In genomic region chr4:102535886-102536285, GRCm38 (mm10) we compare ENCODE assay signal across 19 mouse cellular contexts.
"Had no signal": no experiment of that assay in that cellular context is flagged by ENCODE, and none has a peak within 500 bp of the region (broad histone marks: within the 10 kb centered on the region; RNA-seq: fewer than 3 reads in every experiment).

No protein-coding gene starts in this region.

- H3K4me1 ChIP-seq: lung, embryonic 15.5 days; stomach, embryonic 15.5 days had no signal

- H3K4me3 ChIP-seq: lung, embryonic 15.5 days; megakaryocyte, embryonic 14.5 days; midbrain, embryonic 13.5 days; midbrain, embryonic 15.5 days; neural tube, embryonic 12.5 days; stomach, embryonic 15.5 days had no signal

- H3K36me3 ChIP-seq: lung, embryonic 15.5 days; midbrain, embryonic 13.5 days; midbrain, embryonic 15.5 days; neural tube, embryonic 12.5 days; stomach, embryonic 15.5 days had no signal

- H3K27me3 ChIP-seq: lung, embryonic 15.5 days; megakaryocyte, embryonic 14.5 days; midbrain, embryonic 13.5 days; midbrain, embryonic 15.5 days; neural tube, embryonic 12.5 days; stomach, embryonic 15.5 days had no signal

- DNase-seq: liver, postnatal 0 days; lung, adult 2 months; lung, postnatal 14 days; lung, postnatal 36 days; right cerebral cortex, postnatal 14 days; spleen, adult 18-20 months; thymus, adult 2 months; thymus, postnatal 25 days; thymus, postnatal 4 days had no signal

- H3K4me2 ChIP-seq: lung, embryonic 15.5 days; midbrain, embryonic 11.5 days; midbrain, embryonic 13.5 days; midbrain, embryonic 15.5 days; neural tube, embryonic 12.5 days; stomach, embryonic 15.5 days had no signal

- H3K9ac ChIP-seq: liver, postnatal 0 days; lung, embryonic 15.5 days; midbrain, embryonic 13.5 days; midbrain, embryonic 15.5 days; neural tube, embryonic 12.5 days; stomach, embryonic 15.5 days had no signal

- ATAC-seq: liver, postnatal 0 days; lung, postnatal 0 days; midbrain, embryonic 13.5 days; midbrain, embryonic 15.5 days had no signal

- H3K9me3 ChIP-seq: lung, embryonic 15.5 days; megakaryocyte, embryonic 14.5 days; midbrain, embryonic 13.5 days; midbrain, embryonic 15.5 days; neural tube, embryonic 12.5 days; stomach, embryonic 15.5 days had no signal

- H3K27ac ChIP-seq: lung, embryonic 15.5 days; macrophage; midbrain, embryonic 13.5 days; midbrain, embryonic 15.5 days; neural tube, embryonic 12.5 days; stomach, embryonic 15.5 days; stomach, postnatal 0 days had no signal
